In genomic region chr13:62919647-62920341, GRCm38 (mm10) we compare ENCODE assay signal across 7 mouse cellular contexts. TPM values are rescaled to one million over a fixed set of nuclear protein-coding genes. Genes with fewer than 3 reads are reported as not detected.
DNase-seq lines count a peak whose midpoint lies in the region; ATAC-seq and TF ChIP-seq lines count a peak whose summit lies in the region.

No protein-coding gene starts in this region.

- 0 out of 2 replicates have a peak, but pooled peaks have one; percentile 65 for ATAC-seq in megakaryocyte-erythroid progenitor cell, adult 5-6 weeks (replicated peaks; ENCODE audit: low FRiP score, low TSS enrichment, poor library complexity, severe bottlenecking)

- intact Hi-C loops in gastrocnemius, postnatal 14 days (cut with DNase I; ENCODE audit: low total_unique reads) = loop anchor here (10.0 kb wide), 1 partner anchor 125 kb away; no protein-coding TSS in a partner anchor

- H3K27me3 ChIP-seq in spleen, adult 2 months (ENCODE audit: control insufficient read depth, insufficient read depth, low read length) = no peaks in the 10 kb centered on the region; the same call in 1 of the 2 replicates

- H3K4me3 ChIP-seq in spleen, adult 2 months (ENCODE audit: extremely low read depth, insufficient read depth, insufficient read length) = no peak overlapping the region

- DNase-seq in CD8-positive naive resting alpha-beta T cell, adult 2 months (ENCODE audit: low read depth in 2 of 2, low spot score in 2 of 2) = peak; percentile 50 to 65
- DNase-seq in R1 (ENCODE audit: low read depth, low spot score) = peak; percentile 60
- DNase-seq in cerebellum, postnatal 25 days = peak; percentile 76 to 89
- DNase-seq in gastrocnemius, postnatal 14 days = peak; percentile 77
- peak; percentile 76 to 96 for DNase-seq in layer of hippocampus, postnatal 25 days (ENCODE audit: extremely low spot score in 1 of 2, low spot score in 1 of 2)
- DNase-seq in spleen, adult 2 months (ENCODE audit: low read depth in 1 of 2, low spot score in 2 of 2) = peak; percentile 22 to 60

- no peak for TF ChIP-seq POLR2A in spleen, adult 2 months (IDR thresholded peaks at IDR 0.05; ENCODE audit: low read depth, low read length)

- H3K27ac ChIP-seq in spleen, adult 2 months (ENCODE audit: insufficient read depth, low read length) = no peak overlapping the region

- no peaks in the 10 kb centered on the region for H3K36me3 ChIP-seq in spleen, adult 2 months (ENCODE audit: control insufficient read depth, insufficient read depth, low read length)

- WGBS in spleen, adult 2 months = 44% methylated on average over 11 of the region's 11 CpGs

- no peaks in the 10 kb centered on the region for H3K4me1 ChIP-seq in spleen, adult 2 months (ENCODE audit: control insufficient read depth, insufficient read depth, insufficient read length)

- TF ChIP-seq CTCF in spleen, adult 2 months (IDR thresholded peaks at IDR 0.05; ENCODE audit: extremely low read depth, insufficient read depth, insufficient read length, insufficient replicate concordance) = peak; percentile 62; the same call in 1 of the 2 replicates

RNA-seq across cellular contexts. Expression of gene Fbp1, which starts 31.7 kb away (rescaled TPM):
- total RNA-seq in gastrocnemius, postnatal 14 days (2021) = not detected
- total RNA-seq in layer of hippocampus, postnatal 25 days (2021) = under 1 TPM in 1 of 2 experiments, not detected in 1; 0.39 TPM
- total RNA-seq in megakaryocyte-erythroid progenitor cell, adult 5-6 weeks (2014; fragmentation: Nextera tagmentation) = not detected in 2 replicates
- total RNA-seq in megakaryocyte-erythroid progenitor cell, adult 5-6 weeks (2017) = 0.70 TPM in 1 of 2 replicates, not detected in the other
- polyA plus RNA-seq in spleen, adult 2 months (2012; rRNA removed) = 0.29 and 0.43 TPM in 2 replicates

RNA-seq across cellular contexts. Expression of gene 2010111I01Rik, which starts 44.9 kb away (rescaled TPM):
- total RNA-seq in gastrocnemius, postnatal 14 days (2021) = 10 to 100 TPM; 54.1 to 54.3 TPM
- total RNA-seq in layer of hippocampus, postnatal 25 days (2021) = 10 to 100 TPM; 70.6 to 82.7 TPM
- 50.7 and 58.4 TPM in 2 replicates for total RNA-seq in megakaryocyte-erythroid progenitor cell, adult 5-6 weeks (2014; fragmentation: Nextera tagmentation)
- total RNA-seq in megakaryocyte-erythroid progenitor cell, adult 5-6 weeks (2017) = 32.7 and 49.9 TPM in 2 replicates
- 20.5 and 22.5 TPM in 2 replicates for polyA plus RNA-seq in spleen, adult 2 months (2012; rRNA removed)
